ENCODE assay signal across 8 mouse cellular contexts in genomic region chr11:62077157-62077865, GRCm38 (mm10).
DNase-seq lines count a peak whose midpoint lies in the region; ATAC-seq lines count a peak whose summit lies in the region.

No protein-coding gene starts in this region.

- H3K36me3 ChIP-seq in heart, embryonic 11.5 days (ENCODE audit: control insufficient read depth, insufficient read depth, low read length), result no peaks in the 10 kb centered on the region

- peak overlapping the region; percentile 96 for H3K27ac ChIP-seq in heart, embryonic 11.5 days (ENCODE audit: low read depth, low read length)

- H3K4me3 ChIP-seq in heart, embryonic 11.5 days (ENCODE audit: low read depth, low read length), result peak overlapping the region; percentile 85

- peak overlapping the region; percentile 95 for H3K9ac ChIP-seq in heart, embryonic 11.5 days (ENCODE audit: low read depth, low read length)

- H3K4me1 ChIP-seq in heart, embryonic 11.5 days (ENCODE audit: control insufficient read depth, insufficient read depth, low read length), result 0 out of 2 replicates have a peak, but pooled peaks cover 6% of the 10 kb centered on the region

- whole genome bisulfite sequencing in heart, embryonic 11.5 days (ENCODE audit: insufficient replicate concordance), result 2% methylated on average over 33 of the region's 51 CpGs

- H3K4me2 ChIP-seq in heart, embryonic 11.5 days, result peak overlapping the region; percentile 87

- ATAC-seq in heart, embryonic 11.5 days (replicated peaks; ENCODE audit: insufficient number of reproducible peaks, low FRiP score, low TSS enrichment), result no peak; the same call in none of the 2 replicates

- no peaks in the 10 kb centered on the region for H3K27me3 ChIP-seq in heart, embryonic 11.5 days (ENCODE audit: control insufficient read depth, insufficient read depth, low read length)

- DNase-seq in heart, adult 18-20 months, result peak; percentile 3 to 31
- DNase-seq in heart, adult 9 months (ENCODE audit: low spot score in 2 of 2), result no peak
- DNase-seq in ES-CJ7 (ENCODE audit: low read depth, low spot score), result peak; percentile 54
- DNase-seq in kidney, postnatal 14 days, result peak; percentile 46
- DNase-seq in naive thymus-derived CD4-positive, alpha-beta T cell, adult 2 months (ENCODE audit: low read depth), result peak; percentile 20
- no peak for DNase-seq in cerebellum, adult 9-10 months
- DNase-seq in layer of hippocampus, postnatal 10 days (ENCODE audit: low spot score in 2 of 2), result no peak

- H3K9me3 ChIP-seq in heart, embryonic 11.5 days (replicated peaks; ENCODE audit: control insufficient read depth, low read length), result no peaks in the 10 kb centered on the region

Comparison
In these comparisons a context has a peak if more than half of its experiments do, and no peak if none do; other contexts are left out.
1. DNase-seq: peak in heart, adult 18-20 months (2 of 2), ES-CJ7 (single experiment), kidney, postnatal 14 days (single experiment) and naive thymus-derived CD4-positive, alpha-beta T cell, adult 2 months (single experiment); none in heart, adult 9 months (0 of 2), cerebellum, adult 9-10 months (single experiment) and layer of hippocampus, postnatal 10 days (0 of 2).